ENCODE assay signal across 11 mouse cellular contexts in genomic region chr17:11076319-11076903, GRCm38 (mm10).
A peak's percentile ranks its signal among the peaks of the same experiment; 100 is the strongest.
DNase-seq lines count a peak whose midpoint lies in the region; ATAC-seq and TF ChIP-seq lines count a peak whose summit lies in the region.
"Had no signal": no experiment of that assay in that cellular context is flagged by ENCODE, and none has a peak within 500 bp of the region (broad histone marks: within the 10 kb centered on the region; RNA-seq: fewer than 3 reads in every experiment).

No protein-coding gene starts in this region.

- ATAC-seq in forebrain, embryonic 15.5 days (replicated peaks) = peak; percentile 84

- H3K9ac ChIP-seq in forebrain, embryonic 15.5 days (replicated peaks) = no peak overlapping the region
- H3K9ac ChIP-seq: heart, embryonic 15.5 days; liver, embryonic 14.5 days had no signal

- H3K27ac ChIP-seq in forebrain, embryonic 15.5 days (replicated peaks) = no peak overlapping the region
- H3K27ac ChIP-seq in cerebellum, adult 2 months (ENCODE audit: insufficient read depth, low read length) = no peak overlapping the region
- H3K27ac ChIP-seq: heart, embryonic 15.5 days; liver, embryonic 14.5 days had no signal

- intact Hi-C loops in left cerebral cortex, postnatal 14 days (cut with DNase I) = no loop called here
- intact Hi-C loops in heart, postnatal 25 days (cut with DNase I) = no loop called here

- H3K36me3 ChIP-seq in forebrain, embryonic 15.5 days = no peaks in the 10 kb centered on the region
- H3K36me3 ChIP-seq: heart, embryonic 15.5 days had no signal

- no peak for TF ChIP-seq POLR2A in cerebellum, adult 2 months (IDR thresholded peaks at IDR 0.05; ENCODE audit: borderline replicate concordance, insufficient read depth, low read length)

- H3K4me1 ChIP-seq in forebrain, embryonic 15.5 days = peaks cover 16% of the 10 kb centered on the region
- H3K4me1 ChIP-seq in cerebellum, adult 2 months (ENCODE audit: control insufficient read depth, insufficient read depth, low read length) = no peaks in the 10 kb centered on the region
- H3K4me1 ChIP-seq: heart, embryonic 15.5 days had no signal

- no peak for TF ChIP-seq CTCF in cerebellum, adult 2 months (IDR thresholded peaks at IDR 0.05; ENCODE audit: borderline replicate concordance, insufficient read depth, low read depth, low read length)

- no peaks in the 10 kb centered on the region for H3K27me3 ChIP-seq in forebrain, embryonic 15.5 days
- no peaks in the 10 kb centered on the region for H3K27me3 ChIP-seq in cerebellum, adult 2 months (ENCODE audit: control insufficient read depth, insufficient read depth, low read length)
- H3K27me3 ChIP-seq: heart, embryonic 15.5 days had no signal

- H3K4me2 ChIP-seq in forebrain, embryonic 15.5 days (replicated peaks) = 0 out of 2 replicates have a peak overlapping the region, but pooled peaks have one; percentile 4
- H3K4me2 ChIP-seq: heart, embryonic 15.5 days had no signal

- H3K4me3 ChIP-seq in forebrain, embryonic 15.5 days = no peak overlapping the region
- no peak overlapping the region for H3K4me3 ChIP-seq in cerebellum, adult 2 months (replicated peaks; ENCODE audit: insufficient read depth, low read depth, low read length)
- H3K4me3 ChIP-seq: heart, embryonic 15.5 days had no signal

- 9% methylated on average over 6 of the region's 6 CpGs for WGBS in forebrain, embryonic 15.5 days
- 63% methylated on average over 6 of the region's 6 CpGs for WGBS in cerebellum, adult 2 months

- DNase-seq in embryo, embryonic 9.5 days (ENCODE audit: extremely low spot score) = peak; percentile 26
- DNase-seq in left cerebral cortex, postnatal 14 days (ENCODE audit: low spot score in 2 of 2) = peak; percentile 65 to 68
- DNase-seq in retina, embryonic 14.5 days (ENCODE audit: low spot score) = peak; percentile 49
- DNase-seq in urinary bladder, adult 18-20 months (ENCODE audit: low spot score in 2 of 2) = no peak
- DNase-seq in cerebellum, adult 9-11 months = no peak
- DNase-seq in heart, postnatal 25 days (ENCODE audit: low spot score) = no peak
- no peak for DNase-seq in cerebellum, adult 2 months
- DNase-seq: kidney, postnatal 4 days had no signal

- H3K9me3 ChIP-seq in forebrain, embryonic 15.5 days = no peaks in the 10 kb centered on the region
- H3K9me3 ChIP-seq: heart, embryonic 15.5 days had no signal

Comparison
In these comparisons a context has a peak if more than half of its experiments do, and no peak if none do; other contexts are left out.
1. DNase-seq: peak in embryo, embryonic 9.5 days (single experiment), left cerebral cortex, postnatal 14 days (2 of 2) and retina, embryonic 14.5 days (single experiment); none in urinary bladder, adult 18-20 months (0 of 2), cerebellum, adult 9-11 months (single experiment), heart, postnatal 25 days (single experiment) and cerebellum, adult 2 months (0 of 2).